Mouse (Mus musculus) heart, embryonic 11.5 days (tissue): Measurements from ENCODE around the gene Spata18. TPM values are rescaled to one million over a fixed set of nuclear protein-coding genes. Genes with fewer than 3 reads are reported as not detected.

Source experiments
- ATAC-seq: fragments of 200-750 bp; cut with Nextera tagmentation; replicated peaks from 2 replicates; pipeline ENCODE4 v1.8.0; 2017; ENCODE audit warnings: moderate library complexity; ENCODE audit not compliant: insufficient number of reproducible peaks, low FRiP score, low TSS enrichment
- H3K27ac ChIP-seq: fragments of 300-500 bp; sonication (generic); 2 replicates; pipeline ENCODE4 v1.5.1; 2014; ENCODE audit warnings: mild to moderate bottlenecking, low read depth, low read length
- H3K27me3 ChIP-seq: fragments of 300-500 bp; sonication (generic); 2 replicates; pipeline ENCODE4 v1.6.1; 2014; ENCODE audit warnings: mild to moderate bottlenecking, low read length, mixed read lengths; ENCODE audit not compliant: control insufficient read depth, insufficient read depth
- H3K36me3 ChIP-seq: fragments of 300-500 bp; sonication (generic); 2 replicates; pipeline ENCODE4 v1.6.1; 2014; ENCODE audit warnings: mild to moderate bottlenecking, low read length, moderate library complexity, mixed read lengths; ENCODE audit not compliant: control insufficient read depth, insufficient read depth
- H3K4me1 ChIP-seq: fragments of 300-500 bp; sonication (generic); 2 replicates; pipeline ENCODE4 v1.6.1; 2014; ENCODE audit warnings: low read length; ENCODE audit not compliant: control insufficient read depth, insufficient read depth
- H3K4me2 ChIP-seq: fragments of 300-500 bp; sonication (generic); 2 replicates; pipeline ENCODE4 v1.6.1; 2014; ENCODE audit warnings: mild to moderate bottlenecking, moderate library complexity
- H3K4me3 ChIP-seq: fragments of 300-500 bp; sonication (generic); 2 replicates; pipeline ENCODE4 v1.5.1; 2014; ENCODE audit warnings: low read depth, low read length
- H3K9ac ChIP-seq: fragments of 300-500 bp; sonication (generic); 2 replicates; pipeline ENCODE4 v1.6.1; 2014; ENCODE audit warnings: mild to moderate bottlenecking, low read depth, low read length, moderate library complexity
- H3K9me3 ChIP-seq: fragments of 300-500 bp; sonication (generic); replicated peaks from 2 replicates; pipeline ENCODE4 v1.6.1; 2016; ENCODE audit warnings: low read length; ENCODE audit not compliant: control insufficient read depth
- WGBS: fragments of 180-500 bp; shearing (Covaris S2); extraction: QIAGEN DNeasy Blood & Tissue Kit; methylation state at CpG from one replicate; pipeline ENCODE4 v1.1.7; 2014; ENCODE audit not compliant: insufficient replicate concordance; 5-methylcytosine and 5-hydroxymethylcytosine counted together
- polyA plus RNA-seq: library from polyadenylated mRNA; unstranded; fragments of >200 nt; fragmentation: Nextera tagmentation; extraction: Ambion mirVana; gene quantifications from 2 replicates; pipeline ENCODE4 v1.2.1, GENCODE M21; 2014

The Spata18 gene
- polyA plus RNA-seq, 1 experiment from 2014 or later = not detected

DNA sequence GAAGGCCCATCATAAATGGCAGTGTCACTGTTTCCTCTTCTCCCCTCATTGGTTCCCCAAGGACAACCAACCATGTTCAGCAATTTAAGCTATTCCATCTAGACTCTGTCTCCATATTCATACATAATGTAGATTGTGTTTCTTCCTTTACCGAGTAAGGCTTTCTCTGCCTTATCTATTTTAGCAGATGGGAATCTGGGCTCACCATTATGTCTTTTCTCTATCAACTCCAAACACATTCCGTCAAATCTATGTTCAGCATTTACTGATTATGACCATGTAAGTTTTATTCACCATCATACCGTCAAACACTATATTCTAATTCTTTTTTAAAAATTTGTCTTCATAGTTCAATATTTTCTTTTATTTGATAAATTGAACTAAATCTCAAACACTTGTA is 10.1 kb upstream of the Spata18 start:
- no peaks in the 10 kb centered on the region for H3K9me3 ChIP-seq
- H3K4me1 ChIP-seq = 0 out of 2 replicates have a peak, but pooled peaks cover 2% of the 10 kb centered on the region
- H3K27ac ChIP-seq = no peak overlapping the region
- no peak overlapping the region for H3K4me2 ChIP-seq
- WGBS = 81% methylated on average over 3 of the region's 3 CpGs
- no peaks in the 10 kb centered on the region; the same call in 1 of the 2 replicates for H3K27me3 ChIP-seq
- H3K36me3 ChIP-seq = peaks cover 3% of the 10 kb centered on the region; the same call in 1 of the 2 replicates
- H3K9ac ChIP-seq = no peak overlapping the region
- no peak for ATAC-seq
- no peak overlapping the region for H3K4me3 ChIP-seq

DNA sequence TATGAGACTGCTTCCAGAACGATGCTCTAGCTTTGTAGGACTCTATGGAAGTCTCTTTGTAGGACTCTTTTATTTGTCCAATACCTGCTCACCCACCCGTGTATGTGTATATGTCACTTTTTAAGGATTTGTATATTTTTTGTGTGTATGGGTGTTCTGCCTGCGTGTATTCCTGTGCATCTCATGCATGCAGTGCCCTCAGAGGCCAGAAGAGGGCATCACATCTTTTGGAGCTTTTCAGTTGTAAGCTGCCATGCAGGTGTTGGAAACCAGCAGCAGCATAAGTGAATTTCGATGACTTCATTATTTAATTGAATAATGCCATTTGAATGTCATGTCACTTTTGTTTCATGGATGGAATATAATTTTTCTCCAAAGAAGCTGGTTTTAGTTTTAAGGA is 9.1 kb upstream of the Spata18 start:
- no peak for ATAC-seq
- Histone ChIP-seq H3K4me2 (no peak overlapping the region), H3K9me3 (no peaks in the 10 kb centered on the region), H3K4me3 (no peak overlapping the region), H3K27me3 (no peaks in the 10 kb centered on the region; the same call in 1 of the 2 replicates), H3K36me3 (0 out of 2 replicates have a peak, but pooled peaks cover 3% of the 10 kb centered on the region), H3K9ac (no peak overlapping the region), H3K27ac (no peak overlapping the region), H3K4me1 (0 out of 2 replicates have a peak, but pooled peaks cover 2% of the 10 kb centered on the region)
- WGBS = 78% methylated on average over 4 of the region's 4 CpGs

DNA sequence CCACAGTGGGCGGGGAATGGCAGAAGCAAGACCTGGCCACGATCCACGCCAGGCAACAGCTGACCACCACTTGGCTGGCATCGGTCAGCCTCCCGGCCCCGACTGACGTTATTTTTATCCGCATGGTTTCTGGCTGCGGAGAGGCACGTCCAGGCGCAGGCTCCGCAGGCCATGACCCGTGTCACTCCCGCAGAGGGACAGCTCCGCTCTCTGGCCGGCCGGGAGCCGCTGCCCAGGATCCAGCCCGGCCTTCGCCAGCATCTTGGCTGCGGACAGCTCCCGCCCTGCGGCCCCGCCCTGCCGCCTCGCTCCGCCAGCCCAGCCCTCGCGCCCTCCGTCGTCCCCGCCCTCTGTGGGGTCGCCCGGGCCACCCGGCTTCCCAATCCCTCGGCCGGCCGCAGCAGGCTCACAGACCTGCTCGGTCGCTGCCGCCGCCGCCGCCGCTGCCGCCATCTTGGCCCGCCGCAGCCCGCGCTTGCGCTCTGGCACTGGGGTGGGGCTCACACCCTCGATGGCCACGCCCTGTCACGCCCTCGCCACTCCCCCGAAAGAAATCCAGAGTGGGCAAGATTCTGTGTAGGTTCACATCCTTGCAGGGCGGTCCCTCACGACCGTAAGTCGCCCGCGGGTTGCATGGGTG is 3.8 kb upstream of the Spata18 start, which contains the start of gene Sgcb:
Gene Sgcb, minus strand, starts transcription at position 530 of the 640 bp plus-strand sequence.
- peak within 1 kb of the TSS; percentile 78 for H3K4me3 ChIP-seq
- H3K36me3 ChIP-seq = no peaks in the 10 kb centered on the region
- H3K4me2 ChIP-seq = peak within 1 kb of the TSS; percentile 82
- H3K9ac ChIP-seq = peak within 1 kb of the TSS; percentile 77
- WGBS = under 1% methylated on average over 56 of the region's 62 CpGs
- peak; percentile 80 for ATAC-seq
- H3K4me1 ChIP-seq = peaks cover 11% of the 10 kb centered on the region
- peaks cover 46% of the 10 kb centered on the region for H3K27me3 ChIP-seq
- H3K9me3 ChIP-seq = no peaks in the 10 kb centered on the region
- 0 out of 2 replicates have a peak within 1 kb of the TSS, but pooled peaks have one; percentile 46 for H3K27ac ChIP-seq

DNA sequence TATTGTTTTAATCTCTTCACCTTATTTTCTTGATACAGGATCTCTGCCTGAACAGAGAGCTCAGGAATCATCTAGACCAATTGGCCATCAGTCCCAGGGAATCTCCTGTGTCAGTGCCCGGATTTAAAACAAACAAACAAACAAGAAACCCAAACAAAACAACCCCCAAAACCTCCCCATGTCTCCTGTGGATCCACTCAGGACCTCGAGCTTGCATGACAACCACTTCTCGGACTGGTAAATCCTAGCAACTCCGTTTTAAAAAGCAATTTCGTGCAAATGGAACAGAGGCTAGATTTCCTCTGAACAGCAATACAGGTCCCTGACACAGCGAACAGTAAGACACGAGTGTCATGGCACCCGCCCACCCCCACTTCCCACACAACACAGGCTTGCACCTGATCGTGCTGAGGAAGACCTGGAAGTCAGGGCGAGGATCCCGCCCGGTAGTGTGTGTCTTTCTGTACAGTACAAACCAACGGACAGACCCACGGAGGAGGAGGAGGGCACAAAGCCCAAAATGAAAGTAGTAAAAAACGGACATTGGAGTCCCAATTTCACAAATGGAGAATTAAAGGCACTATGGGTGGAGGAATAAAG is 714 bp upstream of the Spata18 start:
- WGBS = 2% methylated on average over 15 of the region's 15 CpGs
- peaks cover 60% of the 10 kb centered on the region for H3K27me3 ChIP-seq

DNA sequence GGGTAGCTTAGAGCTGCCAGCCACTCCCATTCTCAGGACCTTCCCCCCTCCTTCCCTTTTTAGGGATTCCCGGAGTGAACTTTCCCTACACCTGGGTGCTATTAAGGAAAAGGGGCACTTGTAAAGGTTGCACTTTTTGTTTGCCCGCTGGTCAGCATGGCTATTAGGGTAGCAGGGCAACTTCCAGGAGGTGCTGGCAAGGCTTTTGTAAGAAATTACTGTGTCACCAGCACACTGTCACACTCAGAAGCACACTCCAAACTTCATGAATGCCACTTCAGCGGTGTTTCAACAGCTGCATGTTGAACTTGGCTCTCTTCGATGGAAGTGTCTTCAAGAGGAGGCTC is 649 bp downstream of the Spata18 start:
- Histone ChIP-seq H3K9ac (no peak overlapping the region), H3K27ac (no peak overlapping the region), H3K4me2 (peak overlapping the region; percentile 99), H3K4me3 (peak overlapping the region; percentile 60), H3K27me3 (peaks cover 60% of the 10 kb centered on the region), H3K36me3 (no peaks in the 10 kb centered on the region), H3K9me3 (no peaks in the 10 kb centered on the region), H3K4me1 (peaks cover 11% of the 10 kb centered on the region)
- WGBS = under 1% methylated on average over 4 of the region's 4 CpGs
- ATAC-seq = no peak

More for the DNA sequence above, 714 bp upstream of the Spata18 start:
- Histone ChIP-seq H3K36me3 (no peaks in the 10 kb centered on the region), H3K4me3 (peak overlapping the region; percentile 60), H3K4me2 (peak overlapping the region; percentile 99), H3K27ac (no peak overlapping the region), H3K4me1 (peaks cover 11% of the 10 kb centered on the region), H3K9me3 (no peaks in the 10 kb centered on the region), H3K9ac (peak overlapping the region; percentile 46)
- no peak for ATAC-seq

DNA sequence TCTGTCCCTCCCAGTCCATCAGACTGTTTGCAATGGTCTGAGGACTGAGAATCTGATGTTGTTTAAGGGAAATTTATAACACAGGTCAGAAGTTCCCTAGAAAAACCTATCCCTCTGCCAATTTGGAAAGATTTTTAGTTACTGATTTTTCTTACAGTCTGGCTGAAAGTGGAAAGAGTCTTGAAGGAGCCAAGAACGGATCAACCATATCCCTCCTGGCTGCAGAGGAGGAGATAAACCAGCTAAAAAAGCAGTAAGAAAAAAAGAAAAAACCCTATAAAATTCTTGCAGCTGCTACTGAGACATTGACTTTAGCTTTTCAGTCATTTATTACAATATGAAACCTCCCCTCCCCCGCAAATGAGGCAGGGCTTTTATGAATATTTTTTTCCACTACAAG is 15.5 kb downstream of the Spata18 start:
- Histone ChIP-seq H3K9ac (no peak overlapping the region), H3K4me1 (no peaks in the 10 kb centered on the region), H3K27ac (no peak overlapping the region), H3K4me3 (no peak overlapping the region), H3K9me3 (no peaks in the 10 kb centered on the region), H3K27me3 (peaks cover 5% of the 10 kb centered on the region; the same call in 1 of the 2 replicates), H3K4me2 (no peak overlapping the region), H3K36me3 (no peaks in the 10 kb centered on the region)
- ATAC-seq = no peak
- 72% methylated on average over 2 of the region's 2 CpGs for WGBS

DNA sequence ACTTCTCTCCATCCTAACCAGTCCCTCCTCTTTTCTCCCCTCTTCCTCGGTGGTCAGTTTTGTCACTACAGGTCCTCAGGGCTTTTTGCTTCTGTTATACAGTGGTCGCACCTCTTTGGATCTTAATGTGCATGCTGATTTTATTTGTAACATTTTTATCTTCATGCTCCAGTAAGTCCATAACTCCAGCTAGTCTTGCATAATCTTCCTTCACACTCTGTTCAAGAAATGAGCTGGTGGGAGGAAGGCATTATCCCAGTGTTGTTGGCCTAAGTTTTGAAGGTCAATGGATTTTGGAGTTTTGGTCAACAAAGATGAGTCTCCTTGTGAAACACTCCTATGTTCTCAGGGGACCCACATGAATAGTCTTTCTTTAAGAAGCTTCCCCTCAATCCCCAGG is 16.7 kb downstream of the Spata18 start:
- ATAC-seq = no peak
- H3K4me2 ChIP-seq = no peak overlapping the region
- WGBS = 78% methylated on average over 2 of the region's 2 CpGs

DNA sequence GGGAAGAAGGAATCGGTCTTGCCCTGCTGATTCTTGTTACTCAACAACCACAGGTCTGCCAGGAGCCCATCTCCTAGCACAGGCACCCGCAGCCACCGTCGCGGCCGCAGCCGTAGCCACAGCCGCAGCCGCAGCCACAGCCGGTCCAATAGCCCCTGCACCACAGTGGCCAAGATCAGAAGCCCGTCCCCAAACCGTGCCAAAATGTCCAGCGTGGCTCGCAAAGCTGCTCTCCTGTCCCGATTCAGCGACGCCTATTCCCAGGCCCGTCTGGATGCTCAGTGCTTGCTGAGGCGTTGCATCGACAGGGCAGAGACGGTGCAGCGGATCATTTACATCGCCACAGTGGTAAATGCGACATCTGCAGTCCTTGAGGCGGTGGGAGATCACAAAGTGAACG is 18.2 kb downstream of the Spata18 start:
- Histone ChIP-seq H3K4me2 (peak overlapping the region; percentile 43), H3K27ac (no peak overlapping the region), H3K9me3 (no peaks in the 10 kb centered on the region), H3K27me3 (peaks cover 5% of the 10 kb centered on the region; the same call in 1 of the 2 replicates), H3K4me3 (peak overlapping the region; percentile 21; the same call in 1 of the 2 replicates), H3K36me3 (no peaks in the 10 kb centered on the region), H3K9ac (no peak overlapping the region), H3K4me1 (no peaks in the 10 kb centered on the region)
- no peak for ATAC-seq
- WGBS = 55% methylated on average over 26 of the region's 26 CpGs

More for the DNA sequence above, 16.7 kb downstream of the Spata18 start:
- no peaks in the 10 kb centered on the region for H3K9me3 ChIP-seq
- no peak overlapping the region for H3K27ac ChIP-seq
- no peak overlapping the region for H3K4me3 ChIP-seq
- H3K27me3 ChIP-seq = peaks cover 5% of the 10 kb centered on the region; the same call in 1 of the 2 replicates
- H3K9ac ChIP-seq = no peak overlapping the region
- H3K4me1 ChIP-seq = no peaks in the 10 kb centered on the region
- H3K36me3 ChIP-seq = no peaks in the 10 kb centered on the region
